Mouse (Mus musculus) neural tube, embryonic 15.5 days (tissue): ENCODE data around the gene Hecw1. TPM values are rescaled to one million over a fixed set of nuclear protein-coding genes. Genes with fewer than 3 reads are reported as not detected.

Experiments
- polyA plus RNA-seq: library from polyadenylated mRNA; unstranded; fragments of >200 nt; fragmentation: Nextera tagmentation; extraction: Ambion mirVana; gene quantifications from 2 replicates; pipeline ENCODE4 v1.2.1, GENCODE M21; 2015

Gene Hecw1
- polyA plus RNA-seq, 1 experiment from 2014 or later, result 42.7 TPM

Other genes starting within 250 kb of the Hecw1 start
- 112 and 127 TPM in 2 replicates for gene Mrpl32, start 89.9 kb upstream of the Hecw1 start, polyA plus RNA-seq
- 175 and 187 TPM in 2 replicates for gene Psma2, start 90.0 kb upstream of the Hecw1 start, polyA plus RNA-seq
- gene AW209491, start 106.9 kb upstream of the Hecw1 start, polyA plus RNA-seq, result 41.7 and 44.5 TPM in 2 replicates